Mouse (Mus musculus) megakaryocyte progenitor cell, adult 5-6 weeks (primary cell): ENCODE data around the gene Tnp2. TPM values are rescaled to one million over a fixed set of nuclear protein-coding genes. Genes with fewer than 3 reads are reported as not detected.

Source experiments
- ATAC-seq: replicated peaks from 2 replicates; pipeline ENCODE4 v1.8.0; 2016; ENCODE audit warnings: mild to moderate bottlenecking, moderate TSS enrichment, inconsistent platforms; ENCODE audit not compliant: poor library complexity
- total RNA-seq, 2 experiments: library from RNA; stranded (forward) in 1 of 2; stranded (reverse) in 1 of 2; fragments of 157-497, 149-512 nt in 1 of 2; fragments of 200-1000 nt in 1 of 2; gene quantifications; 2 replicates each; pipeline versions ENCODE4 v1.2.3 to v1.2.4; 2015 to 2017

The Tnp2 gene
- total RNA-seq, 2 experiments from 2014 or later, result not detected

DNA sequence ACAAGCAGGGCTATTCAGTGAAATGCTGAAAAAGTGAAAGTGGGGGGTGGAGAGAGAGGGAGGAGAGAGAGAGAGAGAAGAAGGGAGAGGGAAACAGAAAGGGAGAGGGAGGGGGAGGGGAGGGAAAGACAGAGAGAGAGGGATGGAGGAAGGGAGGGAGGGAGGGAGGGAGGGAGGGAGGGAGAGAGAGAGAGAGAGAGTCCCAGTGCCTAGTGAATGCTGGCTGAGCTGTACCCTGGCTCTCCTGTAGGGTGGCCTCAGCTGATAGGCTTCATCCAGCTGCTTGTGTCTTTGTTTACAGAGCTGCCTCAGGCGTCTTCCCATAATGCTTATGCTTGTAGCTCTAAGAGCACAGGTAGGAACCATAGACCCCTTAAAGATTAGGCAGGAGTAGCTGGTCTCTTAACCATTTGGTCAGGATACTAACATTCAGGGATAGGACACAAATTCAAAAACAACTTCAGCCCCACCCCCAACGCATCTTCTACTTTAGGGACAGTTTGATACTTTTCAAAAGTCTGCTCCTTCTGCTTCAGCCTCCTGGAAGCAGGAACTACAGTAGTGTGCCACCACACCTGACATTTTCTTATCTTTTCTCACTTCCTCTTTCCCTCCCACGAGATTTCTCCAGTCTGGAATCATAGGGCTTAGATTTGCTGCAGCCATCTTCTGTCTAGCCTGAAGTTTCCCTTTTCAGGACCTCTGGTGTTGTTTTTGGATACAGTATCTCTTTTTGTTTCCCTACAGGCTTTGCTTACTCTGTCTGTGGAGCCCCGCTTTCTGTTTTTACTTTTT is 17.7 kb downstream of the Tnp2 start:
- ATAC-seq, result 0 out of 2 replicates have a peak, but pooled peaks have one; percentile 32

- peak; percentile 46 for ATAC-seq
Measured at GRCm38 (mm10) chr16:10769661-10770060, 18.8 kb downstream of the Tnp2 start.

- peak; percentile 70 for ATAC-seq
Measured at GRCm38 (mm10) chr16:10768821-10769220, 19.6 kb downstream of the Tnp2 start.

DNA sequence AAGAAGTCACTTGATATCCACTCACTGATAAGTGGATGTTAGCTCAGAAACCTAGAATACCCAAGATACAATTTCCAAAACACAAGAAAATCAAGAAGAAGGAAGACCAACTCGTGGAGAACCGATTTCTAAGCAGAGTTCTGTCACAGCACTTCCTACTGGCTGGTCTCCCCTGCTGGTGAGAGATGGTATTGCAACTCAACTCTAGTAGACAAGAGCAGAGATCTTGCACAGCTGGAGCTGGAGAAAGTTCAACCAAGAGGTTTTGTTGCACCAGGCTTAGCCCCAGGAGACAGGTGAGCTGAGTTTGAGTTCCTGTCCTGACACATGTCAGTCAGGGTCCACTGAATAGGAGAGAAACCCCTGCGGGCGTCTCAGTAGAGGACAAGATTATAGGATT is 21.3 kb downstream of the Tnp2 start:
- ATAC-seq, result peak; percentile 63

GRCm38 (mm10) chr16:10764323-10764722 is 24.1 kb downstream of the Tnp2 start:
- no peak for ATAC-seq

DNA sequence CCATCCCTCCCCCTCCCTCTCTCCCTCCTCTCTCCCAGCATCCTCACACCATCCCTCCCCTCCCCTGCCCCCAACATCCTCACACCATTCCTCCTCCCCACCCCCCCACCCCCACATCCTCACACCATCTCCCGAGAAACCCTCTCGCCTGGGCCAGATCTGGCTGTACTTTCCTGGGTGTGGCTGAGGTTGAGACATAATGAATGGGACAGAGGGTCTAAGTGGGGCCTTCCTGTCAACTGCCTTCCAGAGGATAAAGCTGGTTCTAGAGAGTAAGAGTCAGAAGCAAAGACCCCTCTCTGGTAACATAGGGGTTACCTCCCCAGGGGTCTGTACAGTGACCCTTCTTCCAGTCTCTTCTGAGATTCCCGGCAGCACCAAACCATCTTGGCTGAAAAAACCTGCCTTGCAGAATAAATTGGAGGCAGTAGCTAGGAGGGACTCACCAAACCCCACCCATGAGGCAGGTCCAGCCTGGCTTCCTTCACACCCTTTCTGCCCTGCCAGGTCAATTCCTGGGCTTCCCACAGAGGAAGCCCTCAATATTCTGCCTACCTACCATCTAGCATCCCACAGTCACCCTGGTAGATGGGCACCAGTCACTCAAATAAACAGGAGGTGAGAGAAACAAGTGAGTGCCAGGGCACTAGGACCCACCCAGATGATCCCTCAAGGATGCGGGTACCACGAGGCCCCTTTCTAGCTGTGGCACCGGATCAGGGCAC is 24.8 kb downstream of the Tnp2 start:
- ATAC-seq, result no peak

DNA sequence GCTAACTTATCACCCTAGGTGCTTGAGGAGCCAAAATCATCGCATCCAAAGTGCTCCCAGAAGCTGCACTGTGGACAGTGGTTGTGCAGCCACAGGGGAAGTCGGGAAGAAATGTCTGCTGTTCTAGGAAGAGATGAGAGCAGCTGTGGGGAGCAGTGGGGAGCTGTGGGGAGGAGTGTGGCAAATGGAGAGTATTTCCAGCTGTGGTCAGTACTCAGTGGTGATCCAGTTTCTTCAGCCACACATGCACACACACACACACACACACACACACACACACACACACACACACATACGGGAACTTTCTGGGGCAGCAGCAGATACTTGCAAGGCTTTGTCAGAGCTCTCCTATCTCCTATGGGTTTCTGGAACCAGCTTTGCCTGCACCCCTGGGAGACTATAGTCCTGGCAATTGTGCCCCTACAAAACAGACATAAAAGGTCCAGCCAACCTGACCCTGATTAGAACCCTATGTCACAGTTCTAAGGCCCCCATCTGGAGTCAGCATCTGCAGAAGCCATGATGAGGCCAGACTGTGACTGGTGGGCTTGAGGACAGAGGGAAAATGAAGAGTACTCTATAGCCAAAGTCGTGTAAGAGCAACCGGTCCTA is 25.8 kb downstream of the Tnp2 start:
- no peak for ATAC-seq

- no peak for ATAC-seq
Measured at GRCm38 (mm10) chr16:10761182-10761581, 27.3 kb downstream of the Tnp2 start.

DNA sequence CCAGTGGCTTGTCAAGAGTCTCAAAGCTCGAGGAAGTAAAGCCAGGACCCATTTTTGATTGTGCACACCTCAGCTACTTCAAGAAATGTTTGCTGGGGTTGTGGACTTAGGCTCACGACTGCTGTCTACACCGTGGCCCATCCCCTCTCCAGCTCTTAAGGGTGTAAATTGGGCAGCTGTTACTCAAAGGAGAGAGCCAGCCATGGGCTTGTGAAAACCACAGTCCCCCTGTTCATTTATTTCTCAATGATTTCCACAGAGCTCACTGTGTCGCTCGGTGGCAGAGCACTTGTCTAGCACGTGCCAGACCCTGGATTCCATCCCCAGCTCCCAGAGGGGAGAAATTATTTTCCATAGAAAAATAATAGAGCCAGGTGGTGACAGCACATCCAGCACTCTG is 32.3 kb downstream of the Tnp2 start:
- ATAC-seq, result peak; percentile 60

- ATAC-seq, result no peak
Measured at GRCm38 (mm10) chr16:10754521-10755296, 33.8 kb downstream of the Tnp2 start.

DNA sequence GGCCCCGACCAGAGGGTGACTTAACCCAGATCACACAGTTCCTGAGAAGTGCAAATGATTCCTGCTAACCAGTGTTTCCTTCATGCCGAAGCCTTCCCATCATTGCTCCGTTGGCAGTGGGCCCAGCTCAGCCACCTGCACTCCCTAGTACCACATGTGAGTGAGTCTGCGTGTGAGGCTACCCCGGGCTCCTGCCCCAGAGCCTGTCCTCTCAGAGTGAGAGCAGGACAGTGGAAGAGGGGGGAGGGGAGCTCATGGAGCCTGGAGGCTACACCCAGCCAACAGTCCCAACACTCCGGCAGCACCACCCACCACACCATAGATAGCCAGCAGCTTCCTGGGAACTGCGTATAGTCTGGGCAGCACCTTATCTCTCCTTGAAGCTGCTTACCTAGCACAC is 38.6 kb downstream of the Tnp2 start:
- no peak for ATAC-seq

DNA sequence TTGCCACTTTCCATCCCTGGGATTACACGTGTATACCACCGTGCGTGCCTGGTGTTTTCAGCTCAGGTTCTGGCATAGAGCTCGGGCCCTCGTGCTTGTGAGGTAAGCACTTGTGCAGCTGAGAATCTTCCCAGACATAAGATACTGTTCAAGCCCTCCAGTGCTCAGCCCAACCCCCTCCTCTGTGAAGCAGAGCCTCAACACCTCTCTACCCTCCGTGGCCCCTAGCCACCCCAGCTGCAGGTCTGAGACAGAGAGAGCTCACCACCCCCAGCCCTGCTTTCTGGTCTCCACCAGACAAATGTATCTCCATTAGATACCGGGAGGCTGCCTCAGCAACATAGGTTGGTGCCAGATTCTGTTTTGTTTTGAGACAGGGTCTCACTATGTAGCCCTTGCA is 39.2 kb downstream of the Tnp2 start:
- no peak for ATAC-seq

DNA sequence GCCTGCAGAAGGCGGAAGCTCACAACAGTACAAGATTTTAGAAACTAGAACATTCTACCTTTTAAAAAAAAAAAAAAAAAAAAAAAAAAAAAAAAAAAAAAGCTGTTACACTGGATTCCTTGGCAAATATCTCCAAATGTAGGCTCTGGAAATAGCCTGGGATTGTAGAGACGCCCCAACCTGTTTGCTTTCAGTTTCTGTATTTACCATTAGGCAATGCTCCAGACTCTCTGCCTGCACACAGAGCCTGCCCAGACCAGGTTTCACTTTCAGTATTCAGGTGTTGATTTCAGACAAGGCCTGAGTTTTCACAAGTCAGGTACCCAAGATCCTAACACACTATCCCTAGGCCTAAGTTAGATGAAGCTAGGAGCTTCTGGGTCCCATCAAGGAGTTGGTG is 47.4 kb downstream of the Tnp2 start:
- ATAC-seq, result peak; percentile 48

GRCm38 (mm10) chr16:10739854-10740398 is 48.5 kb downstream of the Tnp2 start:
- no peak for ATAC-seq

- ATAC-seq, result no peak
Measured at GRCm38 (mm10) chr16:10738866-10739265, 49.6 kb downstream of the Tnp2 start.

Other genes starting within 250 kb of the Tnp2 start
- 5.7 and 7.3 TPM in 2 replicates for gene Dexi, start 245.6 kb downstream of the Tnp2 start, total RNA-seq (2015)
- gene Dexi, start 245.6 kb downstream of the Tnp2 start, total RNA-seq (2017), result 3.3 and 6.0 TPM in 2 replicates
- 10.8 and 11.5 TPM in 2 replicates for gene Clec16a, start 243.3 kb downstream of the Tnp2 start, total RNA-seq (2015)
- 12.6 and 14.6 TPM in 2 replicates for gene Clec16a, start 243.3 kb downstream of the Tnp2 start, total RNA-seq (2017)
- gene Socs1, start 3.1 kb downstream of the Tnp2 start, total RNA-seq (2015), result 0.39 and 0.59 TPM in 2 replicates
- gene Socs1, start 3.1 kb downstream of the Tnp2 start, total RNA-seq (2017), result 0.64 and 1.4 TPM in 2 replicates
- not detected in 2 replicates for gene Prm3, start 2.3 kb upstream of the Tnp2 start, total RNA-seq (2015)
- gene Prm3, start 2.3 kb upstream of the Tnp2 start, total RNA-seq (2017), result not detected in 2 replicates
- gene Prm2, start 7.5 kb upstream of the Tnp2 start, total RNA-seq (2015), result not detected in 2 replicates
- gene Prm2, start 7.5 kb upstream of the Tnp2 start, total RNA-seq (2017), result not detected in 2 replicates
- not detected in 2 replicates for gene Prm1, start 17.2 kb upstream of the Tnp2 start, total RNA-seq (2015)
- not detected in 2 replicates for gene Prm1, start 17.2 kb upstream of the Tnp2 start, total RNA-seq (2017)
- not detected in 2 replicates for gene Gm11172, start 24.3 kb upstream of the Tnp2 start, total RNA-seq (2015)
- gene Gm11172, start 24.3 kb upstream of the Tnp2 start, total RNA-seq (2017), result not detected in 2 replicates
- gene Rmi2, start 46.4 kb upstream of the Tnp2 start, total RNA-seq (2015), result 6.9 and 8.2 TPM in 2 replicates
- gene Rmi2, start 46.4 kb upstream of the Tnp2 start, total RNA-seq (2017), result 6.0 and 6.9 TPM in 2 replicates